Mouse (Mus musculus) stomach, embryonic 15.5 days (tissue): ENCODE results near the gene Gm13288. TPM values are rescaled to one million over a fixed set of nuclear protein-coding genes. Genes with fewer than 3 reads are reported as not detected.

ENCODE experiments used
- polyA plus RNA-seq: library from polyadenylated mRNA; unstranded; fragments of >200 nt; fragmentation: Nextera tagmentation; extraction: Ambion mirVana; gene quantifications from 2 replicates; pipeline ENCODE4 v1.2.1, GENCODE M21; 2015

Gene Gm13288
- polyA plus RNA-seq, 1 experiment from 2014 or later = not detected

Other genes with a start within 250 kb of the Gm13288 start
- not detected in 2 replicates for gene Ifna15, start 247.3 kb upstream of the Gm13288 start, polyA plus RNA-seq
- gene Ifna14, start 233.7 kb upstream of the Gm13288 start, polyA plus RNA-seq = not detected in 2 replicates
- gene Ifna9, start 213.1 kb upstream of the Gm13288 start, polyA plus RNA-seq = not detected in 2 replicates
- not detected in 2 replicates for gene Ifna12, start 202.2 kb upstream of the Gm13288 start, polyA plus RNA-seq
- gene C87499, start 171.1 kb upstream of the Gm13288 start, polyA plus RNA-seq = not detected in 2 replicates
- not detected in 2 replicates for gene Ifna13, start 161.1 kb upstream of the Gm13288 start, polyA plus RNA-seq
- gene Ifna16, start 128.6 kb upstream of the Gm13288 start, polyA plus RNA-seq = not detected in 2 replicates
- gene Ifna2, start 121.6 kb upstream of the Gm13288 start, polyA plus RNA-seq = not detected in 2 replicates
- not detected in 2 replicates for gene Ifnab, start 114.2 kb upstream of the Gm13288 start, polyA plus RNA-seq
- 0.49 and 1.0 TPM in 2 replicates for gene Gm26566, start 83.7 kb upstream of the Gm13288 start, polyA plus RNA-seq
- gene Klhl9, start 83.1 kb upstream of the Gm13288 start, polyA plus RNA-seq = 87.8 and 88.8 TPM in 2 replicates
- not detected in 2 replicates for gene Gm13271, start 50.7 kb upstream of the Gm13288 start, polyA plus RNA-seq
- 0.23 and 0.33 TPM in 2 replicates for gene Gm13283, start 45.4 kb upstream of the Gm13288 start, polyA plus RNA-seq
- gene Gm13290, start 31.7 kb upstream of the Gm13288 start, polyA plus RNA-seq = 0.30 and 0.70 TPM in 2 replicates
- gene Gm13289, start 28.6 kb upstream of the Gm13288 start, polyA plus RNA-seq = not detected in 2 replicates
- 0.35 TPM in 1 of 2 replicates, not detected in the other for gene Gm13272, start 25.7 kb upstream of the Gm13288 start, polyA plus RNA-seq
- 0.30 and 0.41 TPM in 2 replicates for gene Ifnz, start 23.4 kb upstream of the Gm13288 start, polyA plus RNA-seq
- gene Gm13276, start 19.8 kb upstream of the Gm13288 start, polyA plus RNA-seq = not detected in 2 replicates
- gene Gm13277, start 16.9 kb upstream of the Gm13288 start, polyA plus RNA-seq = not detected in 2 replicates
- not detected in 2 replicates for gene Gm13278, start 14.0 kb upstream of the Gm13288 start, polyA plus RNA-seq
- gene Gm13275, start 11.0 kb upstream of the Gm13288 start, polyA plus RNA-seq = not detected in 2 replicates
- not detected in 2 replicates for gene Gm13279, start 8.1 kb upstream of the Gm13288 start, polyA plus RNA-seq
- gene Gm13285, start 5.9 kb upstream of the Gm13288 start, polyA plus RNA-seq = 0.94 and 1.3 TPM in 2 replicates
- 0.41 TPM in 1 of 2 replicates, not detected in the other for gene Gm13287, start 2.3 kb upstream of the Gm13288 start, polyA plus RNA-seq
- not detected in 2 replicates for gene Ifna7, start 10.7 kb downstream of the Gm13288 start, polyA plus RNA-seq
- gene Ifna11, start 14.4 kb downstream of the Gm13288 start, polyA plus RNA-seq = not detected in 2 replicates
- not detected in 2 replicates for gene Ifna6, start 21.9 kb downstream of the Gm13288 start, polyA plus RNA-seq
- not detected in 2 replicates for gene Ifna5, start 30.0 kb downstream of the Gm13288 start, polyA plus RNA-seq
- not detected in 2 replicates for gene Ifna4, start 36.3 kb downstream of the Gm13288 start, polyA plus RNA-seq
- gene Ifna1, start 44.6 kb downstream of the Gm13288 start, polyA plus RNA-seq = not detected in 2 replicates
- not detected in 2 replicates for gene Ifne, start 74.7 kb downstream of the Gm13288 start, polyA plus RNA-seq